Mouse (Mus musculus): ENCODE data around the gene Cxcl12. TPM values are rescaled to one million over a fixed set of nuclear protein-coding genes. Genes with fewer than 3 reads are reported as not detected.

Gene Cxcl12
- polyA plus RNA-seq (2021; fragmentation: Nextera tagmentation): 40.4 and 53.4 TPM in 2 replicates
- long read RNA-seq, experiment 1, full-length matches to known transcripts: 81 of 86 reads
- long read RNA-seq, experiment 1, partial matches to known transcripts: 2 of 86 reads
- long read RNA-seq, experiment 1, other reads (novel, unspliced or antisense): 3 of 86 reads
- long read RNA-seq, experiment 2, full-length matches to known transcripts: 211 of 223 reads
- long read RNA-seq, experiment 2, partial matches to known transcripts: 1 of 223 reads
- long read RNA-seq, experiment 2, other reads (novel, unspliced or antisense): 11 of 223 reads

DNA sequence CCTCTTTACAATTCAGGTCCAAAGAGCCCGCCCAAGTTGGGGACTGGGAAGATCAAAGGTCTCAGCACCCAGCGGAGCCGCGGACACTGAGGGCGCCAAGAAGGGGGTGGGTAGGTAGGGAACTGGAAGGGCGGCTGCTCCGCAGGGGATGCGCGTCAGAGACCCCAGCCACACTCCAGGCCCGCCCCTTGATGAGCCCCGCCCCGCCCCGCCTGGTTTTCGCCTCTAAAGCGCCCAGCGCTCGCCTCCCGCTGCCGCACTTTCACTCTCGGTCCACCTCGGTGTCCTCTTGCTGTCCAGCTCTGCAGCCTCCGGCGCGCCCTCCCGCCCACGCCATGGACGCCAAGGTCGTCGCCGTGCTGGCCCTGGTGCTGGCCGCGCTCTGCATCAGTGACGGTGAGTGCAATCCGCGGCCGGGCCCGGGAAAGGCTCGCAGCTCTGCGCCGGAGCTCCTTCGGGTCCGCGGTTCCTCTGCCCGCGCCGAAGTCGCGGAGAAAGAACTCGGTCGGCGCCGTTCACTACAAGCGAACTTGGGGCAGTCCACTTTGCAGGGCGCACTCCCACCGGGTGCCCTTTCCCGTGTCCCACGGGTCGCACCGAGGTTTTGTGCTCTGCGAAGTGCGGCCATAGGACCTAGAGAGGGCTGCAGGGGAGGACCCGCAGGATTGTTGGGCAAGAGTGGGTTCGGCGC is at the start of gene Cxcl12:
Gene Cxcl12 (plus strand): TSS at position 215 of the 691 bp plus-strand sequence.

